Mouse (Mus musculus): ENCODE results near the gene Triobp. TPM values are rescaled to one million over a fixed set of nuclear protein-coding genes. Genes with fewer than 3 reads are reported as not detected.
"Not testable (repeated sequence)": the region's sequence is repeated elsewhere in the genome, so short reads cannot be mapped to it uniquely, and the experiment has no call there.

Gene Triobp
- polyA plus RNA-seq, 1 experiment from 2014 or later, result 29.3 TPM

DNA sequence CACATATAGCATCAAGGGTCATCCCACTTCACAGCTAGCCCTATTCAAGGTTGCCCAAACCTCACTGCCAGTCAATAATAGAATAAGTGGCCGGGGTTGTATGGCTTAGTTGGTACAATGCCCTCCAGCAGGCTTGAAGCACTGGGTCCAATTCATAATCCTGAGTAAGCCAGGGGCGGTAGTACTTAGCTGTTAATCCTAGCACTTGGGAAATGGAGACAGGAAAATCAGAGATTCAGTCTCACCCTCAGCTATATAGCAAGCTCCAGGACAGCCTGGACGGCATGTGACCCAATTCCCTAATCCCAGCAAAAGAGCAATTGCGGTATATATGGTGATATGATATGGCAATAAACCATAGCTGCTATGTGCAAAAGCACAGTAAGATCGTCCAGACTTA, 59.5 kb downstream of the Triobp start:
- Histone ChIP-seq H3K27ac (ENCODE audit: low read depth, low read length) (no peak overlapping the region), H3K9me3 (replicated peaks; ENCODE audit: control insufficient read depth, low read length) (no peaks in the 10 kb centered on the region), H3K9ac (ENCODE audit: low read length) (no peak overlapping the region), H3K36me3 (ENCODE audit: control insufficient read depth, insufficient read depth, low read length) (peaks cover 52% of the 10 kb centered on the region), H3K27me3 (replicated peaks; ENCODE audit: control insufficient read depth, insufficient read depth, low read length) (no peaks in the 10 kb centered on the region), H3K4me3 (ENCODE audit: low read depth, low read length) (no peak overlapping the region), H3K4me2 (ENCODE audit: low read length) (no peak overlapping the region), H3K4me1 (ENCODE audit: control insufficient read depth, insufficient read depth, low read length) (no peaks in the 10 kb centered on the region)
- WGBS, result 91% methylated on average over 5 of the region's 5 CpGs
- DNase-seq (ENCODE audit: low spot score) (no peak), ATAC-seq (no peak)

DNA sequence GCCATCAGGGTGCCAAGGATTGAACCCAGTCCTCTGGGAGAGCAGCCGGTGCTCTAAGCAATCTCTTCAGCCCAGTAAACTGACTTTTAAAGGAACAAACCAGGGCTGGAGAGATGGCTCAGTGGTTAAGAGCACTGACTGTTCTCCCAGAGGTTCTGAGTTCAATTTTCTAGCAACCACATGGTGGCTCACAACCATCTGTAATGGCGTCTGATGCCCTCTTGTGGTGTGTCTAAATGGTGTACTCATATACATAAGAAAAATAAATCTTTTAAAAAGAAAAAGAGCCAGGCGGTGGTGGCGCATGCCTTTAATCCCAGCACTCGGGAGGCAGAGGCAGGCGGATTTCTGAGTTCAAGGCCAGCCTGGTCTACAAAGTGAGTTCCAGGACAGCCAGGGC, 60.3 kb downstream of the Triobp start:
- not testable (repeated sequence) for ATAC-seq; DNase-seq (ENCODE audit: low spot score); H3K27ac ChIP-seq (ENCODE audit: low read depth, low read length); H3K9me3 ChIP-seq (replicated peaks; ENCODE audit: control insufficient read depth, low read length); H3K9ac ChIP-seq (ENCODE audit: low read length); H3K4me3 ChIP-seq (ENCODE audit: low read depth, low read length); H3K4me1 ChIP-seq (ENCODE audit: control insufficient read depth, insufficient read depth, low read length); H3K27me3 ChIP-seq (replicated peaks; ENCODE audit: control insufficient read depth, insufficient read depth, low read length); H3K4me2 ChIP-seq (ENCODE audit: low read length)
- 90% methylated on average over 6 of the region's 6 CpGs for WGBS
- peaks cover 44% of the 10 kb centered on the region for H3K36me3 ChIP-seq (ENCODE audit: control insufficient read depth, insufficient read depth, low read length)

DNA sequence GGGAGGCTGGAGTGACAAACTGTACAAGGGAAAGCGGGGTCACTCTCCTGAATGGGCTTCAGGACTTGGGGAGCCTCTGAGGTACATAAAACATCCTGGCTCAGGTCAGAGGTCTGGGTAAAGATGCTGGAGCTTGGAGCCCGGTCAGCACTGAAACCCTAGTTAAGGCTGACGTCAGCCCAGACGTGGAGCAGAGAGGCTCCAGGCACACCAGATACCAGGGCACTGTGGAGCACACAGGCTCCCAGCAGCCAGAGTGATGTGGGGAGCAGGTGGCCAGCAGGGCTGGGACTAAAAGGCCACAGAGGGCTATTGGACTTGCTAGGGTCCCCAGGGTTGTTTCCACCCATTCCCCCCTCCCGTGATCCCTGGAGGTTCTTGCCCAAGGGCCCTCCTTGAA, 62.2 kb downstream of the Triobp start:
- Histone ChIP-seq H3K27me3 (replicated peaks; ENCODE audit: control insufficient read depth, insufficient read depth, low read length) (no peaks in the 10 kb centered on the region), H3K36me3 (ENCODE audit: control insufficient read depth, insufficient read depth, low read length) (peaks cover 25% of the 10 kb centered on the region), H3K9me3 (replicated peaks; ENCODE audit: control insufficient read depth, low read length) (no peaks in the 10 kb centered on the region), H3K4me1 (ENCODE audit: control insufficient read depth, insufficient read depth, low read length) (peaks cover 3% of the 10 kb centered on the region; the same call in 1 of the 2 replicates), H3K4me2 (ENCODE audit: low read length) (no peak overlapping the region), H3K4me3 (ENCODE audit: low read depth, low read length) (no peak overlapping the region), H3K27ac (ENCODE audit: low read depth, low read length) (no peak overlapping the region), H3K9ac (ENCODE audit: low read length) (no peak overlapping the region)
- WGBS, result 70% methylated on average over 5 of the region's 5 CpGs
- ATAC-seq (no peak), DNase-seq (ENCODE audit: low spot score) (no peak)

DNA sequence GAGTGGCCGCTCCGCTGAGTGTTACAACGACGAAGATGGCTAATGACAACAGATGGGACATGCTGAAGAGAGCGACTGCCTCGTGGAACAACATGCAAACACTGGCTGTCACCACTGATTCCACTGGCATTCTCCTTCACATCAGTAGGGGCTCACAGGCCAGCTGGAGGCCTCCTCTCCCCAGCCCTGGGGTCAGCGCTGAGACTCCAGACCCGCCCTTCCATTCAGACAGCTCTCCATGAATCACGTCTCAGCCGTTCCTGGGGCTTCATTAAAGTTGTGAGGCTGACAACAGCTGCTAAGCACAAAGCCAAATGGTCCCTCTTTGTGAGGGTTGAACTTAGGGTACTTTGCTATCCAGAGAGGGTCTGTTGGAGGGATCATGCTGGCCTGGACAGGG, 64.0 kb downstream of the Triobp start:
- H3K27ac ChIP-seq (ENCODE audit: low read depth, low read length), result no peak overlapping the region
- 52% methylated on average over 10 of the region's 10 CpGs for WGBS
- H3K4me3 ChIP-seq (ENCODE audit: low read depth, low read length), result no peak overlapping the region
- H3K27me3 ChIP-seq (replicated peaks; ENCODE audit: control insufficient read depth, insufficient read depth, low read length), result no peaks in the 10 kb centered on the region
- H3K9me3 ChIP-seq (replicated peaks; ENCODE audit: control insufficient read depth, low read length), result no peaks in the 10 kb centered on the region
- ATAC-seq (no peak), DNase-seq (ENCODE audit: low spot score) (peak; percentile 13)
- peaks cover 3% of the 10 kb centered on the region; the same call in 1 of the 2 replicates for H3K4me1 ChIP-seq (ENCODE audit: control insufficient read depth, insufficient read depth, low read length)
- peaks cover 8% of the 10 kb centered on the region for H3K36me3 ChIP-seq (ENCODE audit: control insufficient read depth, insufficient read depth, low read length)
- H3K9ac ChIP-seq (ENCODE audit: low read length), result no peak overlapping the region
- H3K4me2 ChIP-seq (ENCODE audit: low read length), result no peak overlapping the region

DNA sequence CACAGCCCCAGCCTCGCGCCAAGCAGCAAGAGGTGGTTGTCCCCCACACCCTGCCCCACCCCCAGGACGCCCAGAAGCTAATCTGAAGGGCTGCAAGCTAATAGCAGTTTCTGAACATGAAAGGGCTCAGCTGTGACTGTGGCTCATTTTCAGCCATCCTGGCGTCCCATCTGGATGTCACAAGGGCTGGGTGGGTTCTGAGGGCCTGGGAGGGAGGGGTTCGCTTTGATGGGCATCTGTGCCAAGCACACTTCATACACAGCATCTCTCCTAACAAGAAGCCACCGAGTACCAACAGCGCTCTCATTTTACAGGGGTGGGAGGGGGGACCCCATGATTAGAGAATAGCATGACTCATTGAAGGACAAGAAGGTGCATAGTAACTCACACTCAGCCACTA, 65.9 kb downstream of the Triobp start:
- WGBS, result 59% methylated on average over 7 of the region's 7 CpGs
- H3K36me3 ChIP-seq (ENCODE audit: control insufficient read depth, insufficient read depth, low read length), result no peaks in the 10 kb centered on the region
- no peak overlapping the region for H3K4me3 ChIP-seq (ENCODE audit: low read depth, low read length)
- H3K9ac ChIP-seq (ENCODE audit: low read length), result no peak overlapping the region
- peak; percentile 70 for DNase-seq (ENCODE audit: low spot score)
- H3K4me2 ChIP-seq (ENCODE audit: low read length), result no peak overlapping the region
- no peak overlapping the region for H3K27ac ChIP-seq (ENCODE audit: low read depth, low read length)
- ATAC-seq, result peak; percentile 52; the same call in 1 of the 2 replicates
- peaks cover 3% of the 10 kb centered on the region; the same call in 1 of the 2 replicates for H3K4me1 ChIP-seq (ENCODE audit: control insufficient read depth, insufficient read depth, low read length)
- no peaks in the 10 kb centered on the region for H3K9me3 ChIP-seq (replicated peaks; ENCODE audit: control insufficient read depth, low read length)
- H3K27me3 ChIP-seq (replicated peaks; ENCODE audit: control insufficient read depth, insufficient read depth, low read length), result no peaks in the 10 kb centered on the region

DNA sequence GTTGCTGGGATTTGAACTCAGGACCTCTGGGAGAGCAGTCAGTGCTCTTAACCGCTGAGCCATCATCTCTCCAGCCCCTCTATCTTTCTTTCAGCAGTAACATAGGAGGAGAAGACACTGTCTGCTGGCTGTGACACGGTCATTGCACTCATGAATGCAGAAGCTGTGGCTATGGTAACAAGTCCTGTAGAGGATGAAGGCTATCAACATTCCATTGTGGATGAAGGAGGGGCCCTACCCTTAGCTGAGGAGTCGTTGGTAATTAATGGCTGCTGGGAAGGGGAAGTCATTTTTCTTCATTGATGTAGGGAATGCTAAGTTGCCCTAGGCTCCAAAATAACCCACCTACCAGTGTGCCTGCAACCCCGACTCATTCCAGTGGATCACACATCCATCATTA, 70.7 kb downstream of the Triobp start:
- no peak overlapping the region for H3K4me3 ChIP-seq (ENCODE audit: low read depth, low read length)
- no peak overlapping the region for H3K27ac ChIP-seq (ENCODE audit: low read depth, low read length)
- WGBS, result 43% methylated on average over 4 of the region's 4 CpGs
- DNase-seq (ENCODE audit: low spot score) (no peak), ATAC-seq (no peak)
- no peak overlapping the region for H3K4me2 ChIP-seq (ENCODE audit: low read length)
- H3K4me1 ChIP-seq (ENCODE audit: control insufficient read depth, insufficient read depth, low read length), result peaks cover 1% of the 10 kb centered on the region; the same call in 1 of the 2 replicates
- no peaks in the 10 kb centered on the region for H3K36me3 ChIP-seq (ENCODE audit: control insufficient read depth, insufficient read depth, low read length)
- no peaks in the 10 kb centered on the region for H3K27me3 ChIP-seq (replicated peaks; ENCODE audit: control insufficient read depth, insufficient read depth, low read length)
- no peaks in the 10 kb centered on the region for H3K9me3 ChIP-seq (replicated peaks; ENCODE audit: control insufficient read depth, low read length)
- no peak overlapping the region for H3K9ac ChIP-seq (ENCODE audit: low read length)

DNA sequence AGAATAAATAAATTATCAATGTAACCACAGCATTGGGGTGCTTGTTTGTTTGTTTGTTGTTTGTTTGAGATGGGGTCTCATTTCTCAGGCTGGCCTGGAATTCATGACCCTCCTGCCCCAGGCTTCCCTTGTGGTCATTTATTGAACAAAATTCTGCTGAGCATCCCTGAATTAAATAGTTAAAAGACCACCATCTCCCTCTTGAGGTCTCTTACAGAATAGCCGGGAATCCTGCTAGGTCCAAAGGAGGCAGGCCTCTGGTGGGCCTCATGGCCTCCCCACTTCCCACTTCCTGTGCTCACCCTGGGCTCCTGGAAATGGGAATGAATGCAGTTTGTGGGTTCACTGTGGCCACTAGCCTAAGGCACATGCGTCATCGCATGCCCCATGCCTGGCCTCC, 71.4 kb downstream of the Triobp start:
- Histone ChIP-seq H3K9ac (ENCODE audit: low read length) (no peak overlapping the region), H3K9me3 (replicated peaks; ENCODE audit: control insufficient read depth, low read length) (no peaks in the 10 kb centered on the region), H3K4me3 (ENCODE audit: low read depth, low read length) (no peak overlapping the region), H3K27me3 (replicated peaks; ENCODE audit: control insufficient read depth, insufficient read depth, low read length) (0 out of 2 replicates have a peak, but pooled peaks cover 1% of the 10 kb centered on the region), H3K36me3 (ENCODE audit: control insufficient read depth, insufficient read depth, low read length) (no peaks in the 10 kb centered on the region), H3K4me2 (ENCODE audit: low read length) (no peak overlapping the region), H3K4me1 (ENCODE audit: control insufficient read depth, insufficient read depth, low read length) (no peaks in the 10 kb centered on the region; the same call in 1 of the 2 replicates), H3K27ac (ENCODE audit: low read depth, low read length) (no peak overlapping the region)
- 64% methylated on average over 3 of the region's 3 CpGs for WGBS
- ATAC-seq, result no peak
- peak; percentile 36 for DNase-seq (ENCODE audit: low spot score)

DNA sequence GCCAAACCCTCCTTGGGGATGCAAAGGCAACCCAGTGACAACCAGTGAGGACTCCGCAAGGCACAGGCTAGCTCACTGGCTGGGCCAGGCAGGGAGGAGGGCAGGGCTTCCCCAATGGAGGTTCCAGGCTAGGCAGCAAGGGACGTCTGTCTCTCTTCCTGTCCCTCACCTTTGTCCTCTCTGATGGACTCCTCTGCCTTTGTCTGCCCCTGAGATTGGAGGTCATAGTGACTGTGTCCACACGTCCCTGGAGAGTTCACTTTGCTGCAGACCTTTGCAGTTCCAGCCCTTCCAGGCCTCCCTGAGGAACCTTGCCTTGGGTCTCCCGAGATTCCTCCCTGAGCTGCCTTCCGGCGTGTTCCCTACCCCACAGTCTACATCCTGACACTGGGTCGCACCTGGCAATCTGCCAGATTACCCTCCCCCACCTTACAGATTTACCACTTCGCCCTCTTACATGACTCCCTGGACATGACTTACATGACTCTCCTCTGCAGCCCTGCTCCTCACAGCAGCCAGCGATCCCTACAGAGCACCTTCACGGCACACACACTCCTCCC, 75.2 kb downstream of the Triobp start:
- ATAC-seq (no peak), DNase-seq (ENCODE audit: low spot score) (no peak)
- Histone ChIP-seq H3K4me1 (ENCODE audit: control insufficient read depth, insufficient read depth, low read length) (peaks cover 11% of the 10 kb centered on the region), H3K4me2 (ENCODE audit: low read length) (no peak overlapping the region), H3K27me3 (replicated peaks; ENCODE audit: control insufficient read depth, insufficient read depth, low read length) (0 out of 2 replicates have a peak, but pooled peaks cover 3% of the 10 kb centered on the region), H3K4me3 (ENCODE audit: low read depth, low read length) (no peak overlapping the region), H3K9ac (ENCODE audit: low read length) (no peak overlapping the region), H3K36me3 (ENCODE audit: control insufficient read depth, insufficient read depth, low read length) (no peaks in the 10 kb centered on the region), H3K9me3 (replicated peaks; ENCODE audit: control insufficient read depth, low read length) (no peaks in the 10 kb centered on the region), H3K27ac (ENCODE audit: low read depth, low read length) (no peak overlapping the region)
- 64% methylated on average over 10 of the region's 10 CpGs for WGBS

DNA sequence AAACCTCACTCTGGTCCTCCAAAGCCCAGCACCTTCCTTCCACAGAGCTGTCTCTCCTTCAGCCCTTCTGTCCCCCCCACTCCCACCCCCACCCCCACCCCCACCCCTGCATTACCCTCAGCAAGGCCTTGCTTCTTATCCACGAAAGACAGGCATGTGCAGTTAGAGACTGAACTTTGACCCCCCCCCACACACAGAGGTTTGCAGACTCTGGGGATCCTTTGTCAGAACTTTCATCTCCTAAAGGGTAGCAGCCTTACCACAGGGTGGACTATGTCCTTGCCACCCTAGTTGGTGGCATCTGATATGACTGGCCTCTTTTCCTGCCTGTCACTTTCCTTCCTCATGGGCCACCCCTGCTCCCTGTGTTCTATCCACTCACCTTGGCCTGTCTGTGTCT, 75.8 kb downstream of the Triobp start:
- WGBS, result 56% methylated on average over 1 of the region's 1 CpGs
- Histone ChIP-seq H3K4me1 (ENCODE audit: control insufficient read depth, insufficient read depth, low read length) (peaks cover 11% of the 10 kb centered on the region), H3K4me2 (ENCODE audit: low read length) (no peak overlapping the region), H3K27me3 (replicated peaks; ENCODE audit: control insufficient read depth, insufficient read depth, low read length) (0 out of 2 replicates have a peak, but pooled peaks cover 3% of the 10 kb centered on the region), H3K9ac (ENCODE audit: low read length) (no peak overlapping the region), H3K27ac (ENCODE audit: low read depth, low read length) (no peak overlapping the region), H3K4me3 (ENCODE audit: low read depth, low read length) (no peak overlapping the region), H3K9me3 (replicated peaks; ENCODE audit: control insufficient read depth, low read length) (no peaks in the 10 kb centered on the region), H3K36me3 (ENCODE audit: control insufficient read depth, insufficient read depth, low read length) (no peaks in the 10 kb centered on the region)
- no peak for ATAC-seq
- DNase-seq (ENCODE audit: low spot score), result no peak

Measured in forebrain, embryonic 14.5 days (tissue).